Mouse (Mus musculus) thymus, adult 2 months (tissue): ENCODE measurements around the gene Aktip.

Experiments used
- CTCF ChIP-seq: fragments of 200-500 bp; IDR thresholded peaks from 2 replicates; pipeline ENCODE4 v1.5.1; 2012; ENCODE audit warnings: mild to moderate bottlenecking, control low read depth, low read length, moderate library complexity, borderline replicate concordance; ENCODE audit not compliant: control insufficient read depth, poor library complexity, insufficient read depth; ENCODE audit errors: extremely low read depth
- POLR2A ChIP-seq: fragments of 200-500 bp; IDR thresholded peaks from 2 replicates; pipeline ENCODE4 v1.6.1; 2012; ENCODE audit warnings: mild to moderate bottlenecking, low read length, control low read depth, moderate library complexity; ENCODE audit not compliant: control insufficient read depth, poor library complexity, insufficient read depth; ENCODE audit errors: extremely low read depth

GRCm38 (mm10) chr8:91118131-91118530, 81.6 kb downstream of the Aktip start:
- TF ChIP-seq CTCF (no peak), POLR2A (no peak)
